Comparison of ENCODE assay signal across 11 mouse cellular contexts in genomic region chrY:90739531-90740012, GRCm38 (mm10). TPM values are rescaled to one million over a fixed set of nuclear protein-coding genes. Genes with fewer than 3 reads are reported as not detected.
DNase-seq lines count a peak whose midpoint lies in the region; ATAC-seq and TF ChIP-seq lines count a peak whose summit lies in the region.
"Not testable (repeated sequence)": the region's sequence is repeated elsewhere in the genome, so short reads cannot be mapped to it uniquely, and the experiment has no call there.
"Had no signal": no experiment of that assay in that cellular context is flagged by ENCODE, and none has a peak within 500 bp of the region (broad histone marks: within the 10 kb centered on the region; RNA-seq: fewer than 3 reads in every experiment).

No protein-coding gene starts in this region.

- H3K36me3 ChIP-seq in heart, embryonic 11.5 days (ENCODE audit: control insufficient read depth, insufficient read depth, low read length), result peaks cover 39% of the 10 kb centered on the region

- H3K4me2 ChIP-seq in heart, embryonic 11.5 days, result not testable (repeated sequence)

- H3K27ac ChIP-seq in heart, embryonic 11.5 days (ENCODE audit: low read depth, low read length), result not testable (repeated sequence)

- DNase-seq in ES-CJ7 (ENCODE audit: low read depth, low spot score), result peak; percentile 87
- DNase-seq in cerebellum, adult 11-12 months, result peak; percentile 61
- DNase-seq in kidney, postnatal 36 days, result peak; percentile 20 to 23
- DNase-seq in lung, adult 2 months, result peak; percentile 38
- DNase-seq in right cerebral cortex, adult 18-20 months, result peak; percentile 63
- DNase-seq in thymus, postnatal 10 days (ENCODE audit: low spot score in 2 of 2), result peak; percentile 36 to 60

- not testable (repeated sequence) for H3K27me3 ChIP-seq in heart, embryonic 11.5 days (ENCODE audit: control insufficient read depth, insufficient read depth, low read length)

- TF ChIP-seq POLR2A in lung, adult 2 months (IDR thresholded peaks at IDR 0.05; ENCODE audit: borderline replicate concordance, extremely low read depth, low read depth, low read length), result not testable (repeated sequence)

- H3K4me3 ChIP-seq in heart, embryonic 11.5 days (ENCODE audit: low read depth, low read length); lung, adult 2 months (replicated peaks; ENCODE audit: extremely low read depth, low read depth, low read length): not testable (repeated sequence)

- TF ChIP-seq CTCF in lung, adult 2 months (IDR thresholded peaks at IDR 0.05; ENCODE audit: insufficient read depth, low read length), result not testable (repeated sequence)

- not testable (repeated sequence) for H3K9ac ChIP-seq in heart, embryonic 11.5 days (ENCODE audit: low read depth, low read length)

- peaks cover 48% of the 10 kb centered on the region for H3K9me3 ChIP-seq in heart, embryonic 11.5 days (replicated peaks; ENCODE audit: control insufficient read depth, low read length)

- 51% methylated on average over 11 of the region's 11 CpGs for WGBS in heart, embryonic 11.5 days (ENCODE audit: insufficient replicate concordance)
- WGBS in lung, adult 2 months, result 58% methylated on average over 11 of the region's 11 CpGs

- peak; percentile 22 for ATAC-seq in erythroid progenitor cell, adult 5-6 weeks (replicated peaks; ENCODE audit: low FRiP score, poor library complexity, severe bottlenecking)
- peak; percentile 6; the same call in 1 of the 2 replicates for ATAC-seq in heart, embryonic 11.5 days (replicated peaks; ENCODE audit: insufficient number of reproducible peaks, low FRiP score, low TSS enrichment)

- not testable (repeated sequence) for H3K4me1 ChIP-seq in heart, embryonic 11.5 days (ENCODE audit: control insufficient read depth, insufficient read depth, low read length); lung, adult 2 months (ENCODE audit: control insufficient read depth, insufficient read depth, low read length)

RNA-seq across cellular contexts. Expression of gene Gm21860, which starts 15.0 kb away (rescaled TPM):
- not detected in 2 replicates for total RNA-seq in erythroid progenitor cell, adult 5-6 weeks (2015; ENCODE audit: low replicate concordance)
- total RNA-seq in erythroid progenitor cell, adult 5-6 weeks (2017; ENCODE audit: low replicate concordance), result not detected in 2 replicates
- polyA plus RNA-seq in heart, embryonic 11.5 days (2014; fragmentation: Nextera tagmentation; extraction: Ambion mirVana), result not detected in 2 replicates
- not detected in 2 replicates for polyA plus RNA-seq in lung, adult 2 months (2012; rRNA removed)
- total RNA-seq: gastrocnemius, postnatal 36 days; left cerebral cortex, postnatal 14 days; midbrain, postnatal 0 days had no signal
- polyA plus RNA-seq: midbrain, postnatal 0 days had no signal

RNA-seq across cellular contexts. Expression of gene Gm47283, which starts 45.0 kb away (rescaled TPM):
- not detected in 2 replicates for total RNA-seq in erythroid progenitor cell, adult 5-6 weeks (2015; ENCODE audit: low replicate concordance)
- not detected in 2 replicates for total RNA-seq in erythroid progenitor cell, adult 5-6 weeks (2017; ENCODE audit: low replicate concordance)
- polyA plus RNA-seq in heart, embryonic 11.5 days (2014; fragmentation: Nextera tagmentation; extraction: Ambion mirVana), result not detected in 2 replicates
- polyA plus RNA-seq in lung, adult 2 months (2012; rRNA removed), result not detected in 2 replicates
- total RNA-seq: gastrocnemius, postnatal 36 days; left cerebral cortex, postnatal 14 days; midbrain, postnatal 0 days had no signal
- polyA plus RNA-seq: midbrain, postnatal 0 days had no signal

Comparison
In these comparisons a context has a peak if more than half of its experiments do, and no peak if none do; other contexts are left out.
1. DNase-seq: peak in every context shown above with its lines; median percentile 87 in ES-CJ7; 63 in right cerebral cortex, adult 18-20 months; 61 in cerebellum, adult 11-12 months; 48 in thymus, postnatal 10 days; 38 in lung, adult 2 months; 22 in kidney, postnatal 36 days.